Mouse (Mus musculus) activated CD4-positive, CD25-positive, alpha-beta regulatory T cell, adult 4 months (primary cell): ENCODE measurements at regions not wholly inside any gene's neighbourhood (a gene's known extent, or its start where the extent isn't known, plus 50 kb on each side); places are given as distances from the start of the nearest gene placed in this dataset.

Experiments used
- ATAC-seq: one replicate; pipeline ENCODE4 v1.8.0; 2017

DNA sequence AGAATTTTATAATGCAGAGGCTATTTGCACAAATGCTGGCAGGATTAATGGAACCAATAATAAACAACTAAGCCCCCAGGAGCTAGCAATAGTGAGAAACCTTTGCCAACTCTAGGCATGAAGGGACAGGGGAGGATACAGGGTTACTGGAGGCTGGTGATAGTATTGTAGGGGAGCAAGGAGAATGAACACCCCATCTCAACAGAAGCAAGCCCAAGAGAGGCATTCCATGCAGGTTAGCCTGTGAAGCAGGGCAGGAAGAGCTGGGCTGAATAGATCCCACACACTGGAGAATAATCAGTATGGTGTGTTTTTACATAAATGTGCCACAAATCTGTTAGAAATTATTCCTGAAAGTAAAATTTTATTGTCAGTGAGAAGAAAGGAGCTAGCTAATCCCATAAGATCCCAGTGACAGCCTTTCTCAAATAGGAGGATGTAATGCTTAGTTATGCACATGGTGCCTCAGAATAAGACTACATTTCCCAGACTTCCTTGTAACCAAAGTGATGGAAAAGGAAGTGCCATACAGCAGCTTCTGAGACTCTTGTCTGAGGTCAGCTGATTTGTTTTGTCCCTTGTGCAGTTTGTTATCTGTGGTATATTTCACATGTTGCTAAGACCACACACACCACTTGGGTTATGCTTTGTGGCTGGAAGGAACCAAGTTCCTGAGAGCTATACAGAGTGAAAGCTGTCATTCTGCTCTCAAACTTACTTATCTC lies 111.1 kb downstream of the Ccdc71l start:
- no peak for ATAC-seq

DNA sequence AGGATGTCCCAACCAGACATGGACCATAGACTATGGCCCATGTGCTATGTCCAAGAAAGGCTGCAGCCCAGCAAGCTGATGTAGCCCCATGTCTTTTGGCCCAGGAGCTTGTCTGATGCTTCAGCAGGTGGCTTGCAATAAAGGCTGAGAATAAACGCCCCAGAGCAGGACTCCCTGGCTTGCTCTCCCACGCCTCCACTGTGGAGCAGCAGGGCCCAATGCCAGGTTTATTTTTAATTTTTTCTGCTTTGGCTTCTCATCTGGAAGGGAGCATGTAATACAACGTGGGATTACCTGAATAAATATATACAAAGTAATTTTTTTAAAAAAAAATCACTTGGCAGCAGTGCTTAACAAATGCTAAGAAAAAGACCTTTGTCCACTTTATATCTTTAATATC lies 125.7 kb downstream of the Ccdc71l start:
- no peak for ATAC-seq

DNA sequence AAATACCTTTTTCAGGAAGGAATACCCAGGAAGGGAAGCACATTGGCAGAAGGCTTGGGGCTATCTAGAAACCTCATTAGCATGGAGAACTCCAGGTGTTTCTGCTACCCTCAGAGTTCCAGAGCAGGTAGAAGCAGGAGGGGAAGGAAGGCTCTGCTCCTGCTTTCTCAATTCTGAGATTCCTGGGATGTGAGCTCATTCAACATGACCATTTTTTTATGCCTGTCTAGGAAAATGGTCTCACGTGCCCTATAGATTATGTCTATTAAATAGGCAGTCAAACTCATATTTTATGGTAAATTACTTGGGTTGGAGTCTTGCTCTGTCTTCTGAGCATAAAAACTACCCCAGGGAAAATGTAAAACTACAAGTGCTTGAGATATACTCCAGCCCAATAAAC lies 130.2 kb downstream of the Ccdc71l start:
- no peak for ATAC-seq

DNA sequence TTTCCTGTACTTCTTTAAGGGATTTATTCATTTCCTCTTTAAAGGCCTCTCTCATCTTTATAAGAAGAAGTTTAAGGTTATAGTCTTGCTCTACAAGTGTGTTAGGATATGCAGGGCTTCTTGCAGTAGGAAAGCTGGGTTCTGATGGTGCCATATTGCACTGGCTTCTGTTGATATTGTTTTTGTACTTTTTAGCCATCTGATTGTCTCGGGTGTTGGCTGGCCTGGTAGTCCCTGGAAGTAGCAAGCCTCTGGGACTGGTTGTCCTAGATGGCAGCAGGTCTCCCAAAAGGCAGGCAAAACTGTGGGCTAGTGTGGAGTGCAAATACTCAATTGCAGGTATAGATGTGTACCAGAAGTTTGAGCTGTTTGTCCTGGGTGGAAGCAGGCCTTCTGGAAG lies 147.1 kb downstream of the Ccdc71l start:
- ATAC-seq, result no peak

DNA sequence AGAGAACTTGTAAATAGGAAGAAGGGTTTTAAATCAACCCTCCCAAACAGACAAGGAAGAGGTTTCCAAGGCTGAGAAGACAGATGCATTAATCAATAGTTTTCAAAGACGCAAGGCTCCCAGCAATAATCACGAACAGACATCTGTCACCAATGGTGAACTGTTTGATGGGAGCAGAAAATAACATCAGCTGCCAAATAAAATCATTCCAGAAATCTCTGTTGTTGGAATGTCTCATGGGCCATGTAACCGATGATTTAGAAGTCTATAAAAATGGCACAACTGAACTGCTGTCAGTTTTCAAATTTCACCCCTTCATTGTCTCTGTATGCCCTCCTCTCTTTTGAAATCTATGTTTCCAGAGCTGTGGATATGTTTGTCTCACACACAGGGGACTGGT lies 152.7 kb downstream of the Ccdc71l start:
- ATAC-seq, result no peak

DNA sequence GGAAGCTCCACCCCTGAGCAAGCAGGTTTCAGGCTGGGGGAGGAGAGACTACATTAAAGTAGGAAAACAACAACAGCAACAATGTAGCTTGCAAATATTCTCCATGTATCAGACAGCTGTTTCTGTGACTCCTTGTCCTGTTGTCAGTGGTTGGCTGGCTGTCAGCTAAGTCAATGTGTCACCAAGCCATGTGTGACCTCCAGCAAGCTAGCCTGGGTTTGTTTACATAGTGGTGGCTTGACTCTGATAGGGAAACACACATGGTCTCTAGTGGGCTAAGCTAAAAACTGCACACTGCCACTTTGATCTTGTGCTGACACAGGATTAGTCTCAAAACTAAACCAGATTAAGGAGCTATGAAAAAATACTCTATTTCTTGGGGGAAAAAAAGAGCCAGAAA lies 155.1 kb downstream of the Ccdc71l start:
- no peak for ATAC-seq

- ATAC-seq, result no peak
Measured at GRCm38 (mm10) chr12:32545466-32545865, 167.0 kb downstream of the Ccdc71l start.

DNA sequence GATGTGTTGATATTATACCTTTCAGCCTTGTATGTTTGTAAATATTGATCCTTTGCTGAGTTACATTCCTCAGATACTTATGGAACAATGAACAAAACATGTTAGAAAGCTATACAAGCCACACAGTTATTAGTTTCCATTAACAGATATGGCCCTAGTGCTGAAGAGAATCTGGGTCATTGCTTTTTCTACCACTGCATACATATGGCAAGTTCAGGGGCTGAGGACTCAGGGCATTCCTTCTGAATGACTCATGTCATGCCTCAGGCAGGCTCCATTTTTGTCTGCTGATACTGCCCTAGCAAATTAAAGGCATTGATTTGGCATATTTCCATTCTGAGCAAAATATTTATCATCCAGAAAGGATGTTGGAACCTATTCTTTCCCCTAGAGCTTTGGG lies 167.9 kb downstream of the Ccdc71l start:
- ATAC-seq, result no peak

GRCm38 (mm10) chr12:32553793-32554192 lies 175.3 kb downstream of the Ccdc71l start:
- no peak for ATAC-seq

DNA sequence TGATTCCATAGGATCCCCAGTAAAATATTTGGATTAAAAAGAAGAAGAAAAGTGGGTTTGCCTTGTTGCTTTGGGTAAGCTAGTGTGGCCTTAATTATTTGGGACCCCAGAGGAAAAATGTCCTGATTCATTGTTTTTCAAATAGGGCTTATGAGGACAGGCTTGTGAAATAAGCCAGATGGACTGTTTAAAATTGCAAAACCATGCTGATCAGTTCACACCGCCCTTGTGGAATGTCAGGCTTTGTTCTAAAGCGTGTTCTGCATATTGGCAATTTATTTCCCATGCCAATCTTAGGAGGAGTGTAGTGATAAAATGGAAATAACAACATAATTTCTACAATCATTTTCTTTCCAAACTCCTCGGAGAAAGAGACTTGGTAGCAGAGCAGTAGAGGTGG lies 189.3 kb downstream of the Ccdc71l start:
- no peak for ATAC-seq

- ATAC-seq, result no peak
Measured at GRCm38 (mm10) chr12:32581304-32581703, 202.8 kb downstream of the Ccdc71l start.

DNA sequence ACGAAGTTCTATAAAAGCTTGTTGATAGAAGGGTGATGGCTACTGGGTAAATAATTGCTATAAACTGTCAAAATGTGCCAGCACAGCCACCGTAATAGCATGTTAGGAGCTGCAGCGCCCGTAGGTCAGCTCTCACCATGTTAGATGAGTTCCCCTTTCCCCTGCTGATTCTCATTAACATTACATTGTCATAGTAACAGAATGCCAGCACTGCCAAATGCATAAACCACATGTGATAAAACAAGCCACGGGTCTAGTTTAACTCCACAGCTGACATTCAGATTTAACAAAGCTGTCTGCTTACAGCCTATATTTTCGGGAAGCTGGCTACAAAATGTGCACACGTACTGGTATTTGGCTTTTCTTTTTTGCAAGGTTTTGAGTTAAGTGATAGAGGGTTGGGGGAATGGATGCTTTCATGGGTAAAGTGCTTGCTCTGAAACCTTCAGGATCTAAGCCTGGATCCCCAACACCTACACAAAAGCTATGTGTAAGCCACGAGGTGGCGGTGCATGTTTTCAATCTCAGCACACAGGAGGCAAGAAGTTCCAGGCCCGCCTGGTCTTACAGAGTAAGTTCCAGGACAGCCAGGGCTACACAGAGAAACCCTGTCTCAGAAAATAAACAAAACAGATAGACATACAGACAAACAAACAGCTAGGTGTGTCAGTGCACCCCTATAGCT lies 217.1 kb upstream of the Nampt start:
- ATAC-seq, result no peak

DNA sequence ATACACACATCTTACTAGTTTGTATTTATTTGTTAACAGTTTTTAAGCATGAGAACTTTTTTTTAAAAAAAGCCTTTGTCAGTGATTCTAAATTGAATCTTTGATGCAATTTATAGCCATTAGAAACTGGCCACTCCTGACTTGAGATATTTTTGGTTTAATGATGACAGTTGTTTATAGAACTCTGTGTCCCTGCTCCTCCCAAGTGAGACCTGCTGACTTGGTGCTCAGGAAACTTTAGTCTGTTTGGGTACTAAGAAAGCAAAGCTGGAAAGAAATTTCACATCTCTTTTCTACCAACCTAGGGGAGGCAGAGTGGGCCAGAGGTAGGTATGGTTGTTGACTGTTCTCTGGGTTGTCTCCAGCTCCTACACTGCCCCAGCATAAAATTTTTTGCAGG lies 214.0 kb upstream of the Nampt start:
- no peak for ATAC-seq

- ATAC-seq, result no peak
Measured at GRCm38 (mm10) chr12:32615000-32615399, 204.3 kb upstream of the Nampt start.

DNA sequence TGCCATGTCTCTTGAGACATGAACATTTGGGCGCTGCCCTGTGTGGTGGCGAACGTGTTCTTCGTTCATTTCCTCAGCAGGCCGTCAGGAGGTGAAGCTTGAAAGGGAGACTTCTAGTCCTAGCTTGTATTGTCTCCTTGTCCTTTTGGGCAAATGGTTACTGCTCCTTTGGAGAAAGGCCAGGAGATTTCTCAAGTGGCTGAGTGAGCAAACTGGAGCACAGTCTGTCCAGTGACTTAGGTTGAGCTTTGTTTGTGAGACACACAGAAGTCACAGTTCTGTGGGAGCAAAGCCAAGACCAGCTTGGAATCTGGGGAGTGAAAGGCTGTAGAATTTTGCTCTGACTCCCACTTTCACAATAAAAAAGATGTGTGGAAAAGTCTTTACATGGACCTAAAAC lies 203.3 kb upstream of the Nampt start:
- no peak for ATAC-seq

DNA sequence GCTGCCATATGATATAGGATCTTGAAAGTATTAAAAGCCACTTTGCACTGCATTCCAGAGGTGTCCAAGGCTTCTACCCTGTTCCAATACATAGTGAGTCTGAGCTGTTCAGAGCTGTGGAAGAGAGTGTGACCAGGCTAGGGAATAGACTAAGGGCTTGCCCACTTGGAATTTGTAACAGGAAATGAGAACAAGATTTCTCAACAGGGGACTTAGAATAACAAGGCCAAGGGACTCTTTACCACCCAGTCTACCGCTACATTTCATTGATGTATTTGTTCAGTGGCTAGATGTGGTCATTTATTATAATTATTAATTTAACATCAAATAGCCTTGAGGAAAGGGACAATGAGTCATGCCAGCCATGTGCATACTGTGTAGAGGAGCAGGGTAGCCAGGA lies 202.3 kb upstream of the Nampt start:
- no peak for ATAC-seq

GRCm38 (mm10) chr12:32619830-32620229 lies 199.5 kb upstream of the Nampt start:
- no peak for ATAC-seq

DNA sequence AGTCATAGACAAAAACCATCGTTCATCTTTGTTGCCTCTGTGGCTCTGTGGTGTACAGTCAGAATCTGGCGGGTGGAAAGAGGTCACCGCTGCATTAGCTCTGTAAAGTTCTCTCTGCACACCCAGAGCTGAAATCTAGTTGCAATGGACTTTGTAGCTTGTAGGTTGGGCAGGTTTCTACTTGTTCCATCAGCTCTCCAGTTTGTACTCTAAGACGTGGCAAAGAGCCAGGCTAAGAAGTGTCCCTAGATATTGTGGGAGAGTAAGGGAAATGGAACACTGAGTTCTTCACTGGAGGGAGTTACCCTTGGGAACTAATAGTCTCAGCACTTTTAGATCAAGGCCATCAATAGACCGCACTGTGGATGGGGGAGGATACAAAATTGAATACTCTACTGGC lies 197.6 kb upstream of the Nampt start:
- ATAC-seq, result no peak

GRCm38 (mm10) chr12:32628552-32628951 lies 190.8 kb upstream of the Nampt start:
- no peak for ATAC-seq

DNA sequence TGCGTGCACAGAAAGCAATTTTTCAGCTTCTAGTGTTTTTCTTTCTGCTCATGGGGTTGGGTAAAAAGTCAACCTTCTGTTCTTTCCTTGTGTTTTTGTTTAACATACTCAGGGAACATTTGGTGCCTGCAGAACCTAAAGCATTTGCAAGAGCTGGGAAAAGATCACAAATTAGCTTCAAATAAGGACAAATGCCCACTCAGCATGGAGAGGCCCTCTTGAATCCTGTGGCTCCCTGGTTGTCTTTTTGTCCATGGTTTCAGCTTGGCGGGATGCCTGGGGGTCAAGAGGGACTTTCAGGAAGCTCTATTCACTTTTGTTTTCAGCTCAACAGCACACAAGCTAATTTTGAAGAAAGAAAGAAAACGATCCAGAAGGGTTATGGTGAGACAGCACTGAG lies 186.4 kb upstream of the Nampt start:
- no peak for ATAC-seq

- ATAC-seq, result peak; percentile 72
Measured at GRCm38 (mm10) chr12:32635055-32635454, 184.3 kb upstream of the Nampt start.

DNA sequence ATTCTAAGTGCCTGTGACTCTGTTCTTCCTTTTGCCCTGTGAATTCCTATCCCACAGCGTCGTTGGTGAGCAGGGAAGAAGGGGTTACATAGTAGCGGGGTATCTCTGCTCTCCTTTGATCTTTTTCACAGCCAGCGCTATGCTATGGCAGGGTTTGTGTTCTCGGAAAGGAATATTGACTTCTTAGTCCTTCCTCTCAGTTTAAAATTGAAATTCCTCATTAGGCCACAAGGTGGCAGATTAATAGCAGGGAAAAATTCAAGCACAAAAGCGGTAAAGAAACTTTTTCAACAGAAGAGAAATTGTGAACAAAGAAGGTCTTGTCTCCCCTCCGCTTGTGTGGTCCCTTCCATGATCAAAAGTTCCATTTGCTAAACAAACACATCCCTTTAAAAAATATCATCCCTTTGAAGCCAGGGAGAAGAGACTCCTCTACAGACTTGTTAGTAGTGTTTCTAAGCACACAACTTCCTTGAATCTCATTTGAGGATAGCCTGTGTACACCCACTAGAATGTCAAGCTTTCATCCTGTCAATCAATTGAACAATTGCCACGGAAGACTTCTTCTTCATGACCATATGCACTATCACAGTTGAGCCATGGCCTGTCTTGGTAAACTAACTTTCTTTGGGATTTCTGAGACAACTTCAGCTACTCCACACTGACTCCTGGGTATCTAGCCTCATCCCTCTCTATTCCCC lies 181.8 kb upstream of the Nampt start:
- peak; percentile 52 for ATAC-seq

- ATAC-seq, result no peak
Measured at GRCm38 (mm10) chr12:32640591-32640990, 178.8 kb upstream of the Nampt start.

GRCm38 (mm10) chr12:32642493-32642892 lies 176.9 kb upstream of the Nampt start:
- ATAC-seq, result no peak
